Mouse (Mus musculus) heart, adult 18-20 months (tissue): ENCODE results near the gene Gm7102. TPM values are rescaled to one million over a fixed set of nuclear protein-coding genes. Genes with fewer than 3 reads are reported as not detected.
A peak's percentile ranks its signal among the peaks of the same experiment; 100 is the strongest.
"Not testable (repeated sequence)": the region's sequence is repeated elsewhere in the genome, so short reads cannot be mapped to it uniquely, and the experiment has no call there.

Experiments
- DNase-seq, 2 experiments: peaks; one replicate each; pipeline ENCODE4 v3.0.0; 2021 to 2022; ENCODE audit warnings: mixed read lengths in 1 of 2
- long read RNA-seq, 2 experiments: library from polyadenylated mRNA; stranded (forward); transcript quantifications; one replicate each; pipeline ENCODE4 v2.0.0; 2021
- total RNA-seq, 2 experiments: library from RNA; stranded (reverse); gene quantifications; 2 replicates each; pipeline ENCODE4 v1.2.3; 2021

Gene Gm7102
- total RNA-seq = under 1 TPM in 1 of 2 experiments, not detected in 1; 0.17 TPM
- long read RNA-seq, experiment 1 = 0 reads
- long read RNA-seq, experiment 2 = 0 reads

GRCm38 (mm10) chr19:61175756-61176324 is at the start of gene Gm7102:
TSS of gene Gm7102 (minus strand) at chr19:61176309.
- no peak for DNase-seq

- no peak for DNase-seq
Observed at GRCm38 (mm10) chr19:61224678-61225525, 48.8 kb upstream of the Gm7102 start.

GRCm38 (mm10) chr19:61223706-61224328 is 47.7 kb upstream of the Gm7102 start:
- DNase-seq = no peak

GRCm38 (mm10) chr19:61207506-61207905 is 31.4 kb upstream of the Gm7102 start:
- DNase-seq = not testable (repeated sequence)

GRCm38 (mm10) chr19:61199836-61200235 is 23.7 kb upstream of the Gm7102 start:
- peak; percentile 33 to 75 for DNase-seq

GRCm38 (mm10) chr19:61199316-61199715 is 23.2 kb upstream of the Gm7102 start:
- DNase-seq = peak; percentile 90 to 94

- DNase-seq = not testable (repeated sequence)
Observed at GRCm38 (mm10) chr19:61183590-61183989, 7.5 kb upstream of the Gm7102 start, which contains the start of gene Gm6020. TSS of gene Gm6020 (plus strand) at chr19:61183890.

GRCm38 (mm10) chr19:61151701-61152420 is 24.2 kb downstream of the Gm7102 start:
- peak in 1 of 2 experiments; percentile 9 for DNase-seq

GRCm38 (mm10) chr19:61151372-61151700 is 24.8 kb downstream of the Gm7102 start:
- DNase-seq = peak in 1 of 2 experiments; percentile 11

GRCm38 (mm10) chr19:61141299-61141698 is 34.8 kb downstream of the Gm7102 start:
- no peak for DNase-seq

- DNase-seq = peak; percentile 91 to 95
Observed at GRCm38 (mm10) chr19:61140342-61141206, 35.5 kb downstream of the Gm7102 start, which contains the start of gene Zfp950. TSS of gene Zfp950 (minus strand) at chr19:61140840.

- DNase-seq = no peak
Observed at GRCm38 (mm10) chr19:61138655-61139054, 37.5 kb downstream of the Gm7102 start.

GRCm38 (mm10) chr19:61131096-61131495 is 45.0 kb downstream of the Gm7102 start:
- DNase-seq = no peak

Other genes with a start within 250 kb of the Gm7102 start
- gene Zfp950, start 35.5 kb downstream of the Gm7102 start, total RNA-seq = 10 to 100 TPM; 11.5 to 14.0 TPM
- not detected for gene Gm6020, start 7.6 kb upstream of the Gm7102 start, total RNA-seq
- gene Csf2ra, start 52.1 kb upstream of the Gm7102 start, total RNA-seq = 1 to 10 TPM; 5.8 to 5.9 TPM
- gene Gm21060, start 120.8 kb upstream of the Gm7102 start, total RNA-seq = not detected